Mouse (Mus musculus) bone marrow, adult 2 months (tissue): ENCODE data around the gene Rbm33.

Experiments used
- CTCF ChIP-seq: fragments of 200-500 bp; IDR thresholded peaks from 2 replicates; pipeline ENCODE4 v1.5.1; 2011; ENCODE audit warnings: low read length, control low read depth; ENCODE audit not compliant: control insufficient read depth, insufficient read depth
- POLR2A ChIP-seq: fragments of 200-500 bp; IDR thresholded peaks from 2 replicates; pipeline ENCODE4 v1.6.1; 2011; ENCODE audit warnings: low read depth, mild to moderate bottlenecking, control low read depth, low read length, borderline replicate concordance; ENCODE audit not compliant: control insufficient read depth

- no peak for TF ChIP-seq CTCF
- TF ChIP-seq POLR2A: no peak
Measured at GRCm38 (mm10) chr5:28317253-28317916, 464 bp downstream of the Rbm33 start.
